Mouse (Mus musculus) stomach, embryonic 15.5 days (tissue): ENCODE data around the gene Gnl1. TPM values are rescaled to one million over a fixed set of nuclear protein-coding genes. Genes with fewer than 3 reads are reported as not detected.

Source experiments
- ATAC-seq: fragments of 200-750 bp; cut with Nextera tagmentation; 2 replicates; pipeline ENCODE4 v1.8.0; 2017; ENCODE audit warnings: low read depth, moderate number of reproducible peaks, moderate TSS enrichment; ENCODE audit not compliant: insufficient read depth, low FRiP score
- H3K27ac ChIP-seq: fragments of 300-500 bp; sonication (generic); 2 replicates; pipeline ENCODE4 v1.5.1; 2015; ENCODE audit warnings: mild to moderate bottlenecking, inconsistent platforms
- H3K27me3 ChIP-seq: fragments of 300-500 bp; sonication (generic); replicated peaks from 2 replicates; pipeline ENCODE4 v1.6.1; 2015; ENCODE audit warnings: inconsistent platforms
- H3K36me3 ChIP-seq: fragments of 300-500 bp; sonication (generic); 2 replicates; pipeline ENCODE4 v1.6.1; 2015; ENCODE audit warnings: inconsistent platforms
- H3K4me1 ChIP-seq: fragments of 300-500 bp; sonication (generic); 2 replicates; pipeline ENCODE4 v1.6.1; 2015; ENCODE audit warnings: inconsistent platforms
- H3K4me2 ChIP-seq: fragments of 300-500 bp; sonication (generic); 2 replicates; pipeline ENCODE4 v1.6.1; 2015; ENCODE audit warnings: mild to moderate bottlenecking, inconsistent platforms
- H3K4me3 ChIP-seq: fragments of 300-500 bp; sonication (generic); replicated peaks from 2 replicates; pipeline ENCODE4 v1.5.1; 2015; ENCODE audit warnings: inconsistent platforms
- H3K9ac ChIP-seq: fragments of 300-500 bp; sonication (generic); 2 replicates; pipeline ENCODE4 v1.6.1; 2015; ENCODE audit warnings: inconsistent platforms
- H3K9me3 ChIP-seq: fragments of 300-500 bp; sonication (generic); 2 replicates; pipeline ENCODE4 v1.6.1; 2016; ENCODE audit warnings: inconsistent platforms
- WGBS: fragments of 180-500 bp; shearing (Covaris S2); methylation state at CpG from one replicate; pipeline ENCODE4 v1.1.7; 2015; 5-methylcytosine and 5-hydroxymethylcytosine counted together
- polyA plus RNA-seq: library from polyadenylated mRNA; unstranded; fragments of >200 nt; fragmentation: Nextera tagmentation; extraction: Ambion mirVana; gene quantifications from 2 replicates; pipeline ENCODE4 v1.2.1, GENCODE M21; 2015

The Gnl1 gene
- polyA plus RNA-seq, 1 experiment from 2014 or later, result 41.4 TPM

DNA sequence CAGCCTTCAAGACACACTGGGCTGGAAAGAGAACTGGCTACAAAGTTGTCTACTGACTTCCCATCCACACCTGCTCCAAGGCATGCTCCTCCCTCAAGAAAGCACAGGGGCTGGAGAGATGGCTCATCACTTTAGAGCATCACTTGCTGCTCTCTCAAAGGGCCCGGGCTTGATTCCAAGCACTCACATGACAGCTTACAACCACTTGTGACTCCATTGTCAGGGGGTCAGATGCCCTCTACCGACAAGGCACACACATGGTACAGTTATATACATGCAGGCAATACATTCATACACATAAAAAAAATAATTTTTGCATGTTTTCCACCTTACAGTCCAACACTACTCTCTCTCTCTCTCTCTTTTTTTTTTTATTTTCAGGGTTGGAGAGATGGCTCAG lies 12.0 kb upstream of the Gnl1 start:
- H3K27me3 ChIP-seq, result no peaks in the 10 kb centered on the region
- peaks cover 13% of the 10 kb centered on the region for H3K4me1 ChIP-seq
- no peaks in the 10 kb centered on the region for H3K9me3 ChIP-seq
- 91% methylated on average over 2 of the region's 2 CpGs for WGBS
- no peak overlapping the region for H3K4me2 ChIP-seq
- no peak for ATAC-seq
- no peak overlapping the region for H3K27ac ChIP-seq
- H3K36me3 ChIP-seq, result peaks cover 17% of the 10 kb centered on the region
- H3K4me3 ChIP-seq, result no peak overlapping the region
- H3K9ac ChIP-seq, result no peak overlapping the region

DNA sequence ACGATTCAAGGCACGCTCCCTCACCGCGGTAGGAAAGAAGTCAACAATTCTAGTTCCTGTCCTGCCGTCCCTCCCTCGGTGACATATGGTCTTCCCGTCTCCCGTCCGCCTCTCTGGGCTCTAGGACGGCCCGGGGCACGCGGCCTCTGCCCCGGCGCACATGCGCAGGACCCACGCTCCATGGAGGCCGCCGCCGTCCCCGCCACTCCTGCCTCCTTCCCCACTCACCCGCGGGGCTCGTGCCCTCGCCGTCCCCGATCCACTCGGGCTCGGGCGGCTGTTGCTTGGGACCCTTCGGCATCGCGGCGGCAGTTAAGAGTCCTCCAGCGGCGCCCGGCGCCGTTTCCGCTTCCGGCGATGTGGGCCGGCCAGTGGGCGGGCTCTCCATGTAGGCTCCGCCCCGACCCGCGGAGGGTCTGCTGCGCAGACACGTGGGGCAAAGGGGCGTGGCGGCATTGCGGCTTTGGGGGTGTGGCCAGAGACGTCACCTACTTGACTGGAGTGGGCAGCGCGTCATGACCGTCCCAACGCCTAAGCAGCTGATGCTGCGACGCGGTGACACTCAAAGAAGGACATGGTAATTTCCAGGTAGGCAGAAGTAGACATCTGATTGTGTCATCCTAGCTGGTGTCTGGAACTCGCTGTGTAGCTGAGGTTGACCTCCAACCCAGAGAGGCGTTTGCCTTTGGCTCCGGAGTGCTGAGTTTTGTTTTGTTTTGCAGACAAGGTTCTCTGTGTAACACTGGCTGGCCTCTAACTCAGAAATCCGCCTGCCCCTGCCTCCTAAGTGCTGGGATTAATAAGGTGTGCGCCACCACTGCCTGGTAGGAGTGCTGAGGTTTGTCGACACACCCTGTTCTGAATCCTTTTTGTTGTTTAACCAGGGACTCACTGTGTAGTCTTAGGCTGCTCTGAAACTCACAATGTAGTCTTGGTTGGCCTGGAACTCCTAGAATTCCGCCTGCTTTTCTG lies 9.9 kb upstream of the Gnl1 start, which contains the start of gene Abcf1:
Gene Abcf1, minus strand, starts transcription at position 344 of the 972 bp plus-strand sequence.
- peak within 1 kb of the TSS; percentile 98 for H3K4me3 ChIP-seq
- no peaks in the 10 kb centered on the region for H3K27me3 ChIP-seq
- H3K9me3 ChIP-seq, result no peaks in the 10 kb centered on the region
- peak within 1 kb of the TSS; percentile 90 for H3K9ac ChIP-seq
- peak; percentile 94 for ATAC-seq
- peaks cover 13% of the 10 kb centered on the region; the same call in 1 of the 2 replicates for H3K36me3 ChIP-seq
- H3K27ac ChIP-seq, result peak within 1 kb of the TSS; percentile 83
- peaks cover 13% of the 10 kb centered on the region for H3K4me1 ChIP-seq
- WGBS, result under 1% methylated on average over 68 of the region's 68 CpGs
- H3K4me2 ChIP-seq, result peak within 1 kb of the TSS; percentile 78

DNA sequence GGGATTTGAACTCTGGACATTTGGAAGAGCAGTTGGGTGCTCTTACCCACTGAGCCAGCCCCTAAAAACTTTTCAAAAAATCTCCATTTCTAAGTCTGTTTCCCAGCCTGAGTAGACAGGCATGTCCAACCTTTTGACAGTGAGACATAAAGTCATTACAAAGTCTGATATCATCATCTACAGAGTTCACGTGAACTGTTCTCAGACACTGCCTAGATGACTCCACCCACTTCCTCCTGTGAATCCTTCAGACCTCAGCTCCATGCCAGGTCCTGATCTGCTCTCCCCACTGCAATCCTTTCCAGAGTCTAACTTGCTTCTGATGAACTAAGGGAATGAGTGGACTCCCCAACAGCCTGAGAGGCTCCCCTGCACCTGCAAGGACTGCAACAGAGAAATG lies 7.5 kb upstream of the Gnl1 start:
- Histone ChIP-seq H3K9me3 (no peaks in the 10 kb centered on the region), H3K36me3 (peaks cover 16% of the 10 kb centered on the region; the same call in 1 of the 2 replicates), H3K27ac (no peak overlapping the region), H3K4me3 (no peak overlapping the region), H3K9ac (no peak overlapping the region), H3K27me3 (no peaks in the 10 kb centered on the region), H3K4me1 (peaks cover 13% of the 10 kb centered on the region), H3K4me2 (no peak overlapping the region)
- ATAC-seq, result no peak
- 58% methylated on average over 1 of the region's 1 CpGs for WGBS

DNA sequence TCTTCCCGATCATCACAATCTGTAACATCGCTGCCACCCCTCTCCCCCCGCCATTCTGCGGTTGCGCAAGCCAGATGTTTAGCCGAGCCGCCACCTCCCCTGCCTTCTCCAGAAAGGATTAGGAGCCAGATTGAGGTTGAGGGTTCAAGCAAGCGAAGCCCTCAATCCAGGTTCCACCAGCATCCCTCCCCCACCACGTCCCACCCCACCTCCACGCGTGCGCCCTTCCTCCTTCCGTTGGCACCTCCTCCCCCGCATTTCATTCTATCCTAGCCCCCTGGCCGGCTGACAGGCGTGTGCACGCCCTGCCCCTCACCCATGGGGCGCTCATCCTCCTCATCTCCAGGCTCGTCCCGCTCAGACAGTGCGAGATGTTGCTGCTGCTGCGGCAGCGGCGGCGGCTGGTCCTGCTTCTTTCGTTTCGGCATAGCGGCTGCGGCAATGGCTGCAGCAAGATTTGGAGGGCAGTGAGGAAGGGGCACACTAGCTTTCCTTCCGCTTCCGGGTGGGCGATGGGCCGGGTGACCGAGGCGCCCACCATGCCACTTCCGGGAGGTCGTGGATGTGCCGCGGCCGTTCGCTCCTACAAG lies 745 bp upstream of the Gnl1 start:
- under 1% methylated on average over 41 of the region's 41 CpGs for WGBS
- H3K4me3 ChIP-seq, result peak overlapping the region; percentile 97
- H3K27me3 ChIP-seq, result no peaks in the 10 kb centered on the region
- peaks cover 24% of the 10 kb centered on the region for H3K4me1 ChIP-seq
- no peaks in the 10 kb centered on the region for H3K9me3 ChIP-seq
- peak overlapping the region; percentile 90 for H3K9ac ChIP-seq
- peaks cover 20% of the 10 kb centered on the region; the same call in 1 of the 2 replicates for H3K36me3 ChIP-seq
- peak overlapping the region; percentile 97 for H3K27ac ChIP-seq
- ATAC-seq, result peak; percentile 67
- H3K4me2 ChIP-seq, result peak overlapping the region; percentile 87

DNA sequence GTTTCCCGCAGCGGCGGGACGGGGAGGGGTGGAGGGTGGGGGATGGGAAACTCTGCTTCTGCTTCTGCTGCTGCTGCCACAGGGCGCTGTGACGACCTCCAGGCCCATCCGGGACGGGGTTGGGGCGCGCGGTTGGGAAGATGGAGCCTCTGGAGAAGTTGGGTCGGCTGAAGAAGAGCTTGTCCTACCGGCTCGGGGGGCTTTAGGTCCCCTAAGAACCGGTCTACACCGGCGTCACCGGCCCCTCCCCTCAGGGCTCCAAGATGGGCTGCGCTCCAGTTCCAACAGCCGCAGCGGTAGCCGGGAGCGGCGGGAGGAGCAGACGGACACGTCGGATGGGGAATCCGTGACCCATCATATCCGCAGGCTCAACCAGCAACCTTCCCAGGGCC lies 708 bp downstream of the Gnl1 start:
- Histone ChIP-seq H3K4me2 (peak overlapping the region; percentile 87), H3K27ac (peak overlapping the region; percentile 97), H3K27me3 (no peaks in the 10 kb centered on the region), H3K9me3 (no peaks in the 10 kb centered on the region), H3K9ac (peak overlapping the region; percentile 90), H3K4me1 (peaks cover 24% of the 10 kb centered on the region), H3K4me3 (peak overlapping the region; percentile 97), H3K36me3 (peaks cover 18% of the 10 kb centered on the region; the same call in 1 of the 2 replicates)
- WGBS, result under 1% methylated on average over 29 of the region's 29 CpGs
- ATAC-seq, result peak; percentile 15; the same call in 1 of the 2 replicates

DNA sequence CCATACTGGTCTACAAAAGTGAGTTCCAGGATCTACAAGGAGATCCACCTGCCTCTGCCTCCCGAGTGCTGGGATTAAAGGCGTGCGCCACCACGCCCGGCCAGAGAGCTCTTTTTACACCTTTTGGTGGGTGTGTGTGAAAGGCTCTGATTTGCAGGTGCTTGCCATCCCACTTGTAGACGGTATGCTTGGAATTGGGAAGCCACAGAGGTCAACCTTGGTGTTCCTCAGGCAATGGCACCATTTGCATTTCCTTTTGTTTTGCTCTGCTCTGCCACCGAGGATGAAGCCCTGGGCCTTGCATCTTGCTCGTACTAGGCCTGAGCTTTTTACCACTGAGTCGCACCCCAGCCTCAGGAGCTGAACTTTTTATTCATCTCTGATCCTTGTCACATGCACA lies 2.1 kb downstream of the Gnl1 start:
- peaks cover 18% of the 10 kb centered on the region; the same call in 1 of the 2 replicates for H3K36me3 ChIP-seq
- 93% methylated on average over 9 of the region's 9 CpGs for WGBS
- H3K9me3 ChIP-seq, result no peaks in the 10 kb centered on the region
- H3K4me3 ChIP-seq, result no peak overlapping the region
- ATAC-seq, result no peak
- H3K4me1 ChIP-seq, result peaks cover 24% of the 10 kb centered on the region
- H3K27me3 ChIP-seq, result no peaks in the 10 kb centered on the region
- H3K4me2 ChIP-seq, result 0 out of 2 replicates have a peak overlapping the region, but pooled peaks have one; percentile 87
- H3K27ac ChIP-seq, result no peak overlapping the region
- no peak overlapping the region for H3K9ac ChIP-seq

DNA sequence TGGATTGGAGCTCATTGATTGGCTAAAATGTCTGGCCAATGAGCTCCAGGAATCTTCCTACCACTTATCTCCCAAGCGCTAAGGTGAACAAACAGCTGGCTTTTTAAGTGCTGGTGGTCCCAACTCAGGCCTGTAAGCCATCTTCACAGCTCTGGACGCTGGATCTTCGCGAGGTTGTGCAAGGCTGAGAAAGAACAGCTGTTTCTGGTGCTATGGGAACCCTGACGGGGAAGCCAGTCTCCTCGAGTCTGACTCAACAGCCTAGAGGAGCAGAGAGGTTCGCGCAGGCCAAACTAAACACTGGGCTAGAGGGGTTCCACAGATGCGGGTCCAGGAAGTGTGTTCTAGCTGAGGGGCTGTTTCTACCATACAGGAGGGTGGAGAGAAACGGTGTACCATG lies 12.1 kb downstream of the Gnl1 start:
- no peaks in the 10 kb centered on the region for H3K9me3 ChIP-seq
- 18% methylated on average over 10 of the region's 10 CpGs for WGBS
- ATAC-seq, result 0 out of 2 replicates have a peak, but pooled peaks have one; percentile 12
- peak overlapping the region; percentile 42 for H3K27ac ChIP-seq
- peaks cover 12% of the 10 kb centered on the region; the same call in 1 of the 2 replicates for H3K36me3 ChIP-seq
- H3K27me3 ChIP-seq, result no peaks in the 10 kb centered on the region
- peaks cover 9% of the 10 kb centered on the region; the same call in 1 of the 2 replicates for H3K4me1 ChIP-seq
- 0 out of 2 replicates have a peak overlapping the region, but pooled peaks have one; percentile 12 for H3K4me2 ChIP-seq
- no peak overlapping the region for H3K4me3 ChIP-seq
- H3K9ac ChIP-seq, result no peak overlapping the region

DNA sequence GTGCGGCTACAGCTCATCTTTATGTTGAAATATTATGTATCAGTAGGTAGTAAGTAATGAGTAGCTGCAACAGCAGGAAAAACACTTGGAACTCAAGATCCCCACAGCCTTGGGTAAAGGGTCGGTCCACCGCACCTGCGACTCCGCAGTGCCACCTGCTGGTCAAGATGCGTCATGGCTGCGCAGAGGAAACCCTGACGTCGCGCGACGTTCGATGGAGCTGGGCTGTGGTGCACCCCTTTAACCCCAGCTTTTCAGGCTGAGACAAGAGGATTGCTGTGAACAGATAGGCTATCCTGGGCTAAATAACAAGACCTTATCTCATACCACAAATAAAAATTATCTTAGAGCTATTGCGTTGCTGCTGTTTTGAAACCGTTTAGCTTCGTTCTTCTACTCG lies 14.0 kb downstream of the Gnl1 start:
- Histone ChIP-seq H3K9me3 (no peaks in the 10 kb centered on the region), H3K9ac (no peak overlapping the region), H3K36me3 (no peaks in the 10 kb centered on the region), H3K4me1 (peaks cover 9% of the 10 kb centered on the region; the same call in 1 of the 2 replicates), H3K4me2 (peak overlapping the region; percentile 57), H3K4me3 (peak overlapping the region; percentile 60), H3K27me3 (no peaks in the 10 kb centered on the region), H3K27ac (peak overlapping the region; percentile 11; the same call in 1 of the 2 replicates)
- ATAC-seq, result peak; percentile 67
- 7% methylated on average over 17 of the region's 17 CpGs for WGBS

DNA sequence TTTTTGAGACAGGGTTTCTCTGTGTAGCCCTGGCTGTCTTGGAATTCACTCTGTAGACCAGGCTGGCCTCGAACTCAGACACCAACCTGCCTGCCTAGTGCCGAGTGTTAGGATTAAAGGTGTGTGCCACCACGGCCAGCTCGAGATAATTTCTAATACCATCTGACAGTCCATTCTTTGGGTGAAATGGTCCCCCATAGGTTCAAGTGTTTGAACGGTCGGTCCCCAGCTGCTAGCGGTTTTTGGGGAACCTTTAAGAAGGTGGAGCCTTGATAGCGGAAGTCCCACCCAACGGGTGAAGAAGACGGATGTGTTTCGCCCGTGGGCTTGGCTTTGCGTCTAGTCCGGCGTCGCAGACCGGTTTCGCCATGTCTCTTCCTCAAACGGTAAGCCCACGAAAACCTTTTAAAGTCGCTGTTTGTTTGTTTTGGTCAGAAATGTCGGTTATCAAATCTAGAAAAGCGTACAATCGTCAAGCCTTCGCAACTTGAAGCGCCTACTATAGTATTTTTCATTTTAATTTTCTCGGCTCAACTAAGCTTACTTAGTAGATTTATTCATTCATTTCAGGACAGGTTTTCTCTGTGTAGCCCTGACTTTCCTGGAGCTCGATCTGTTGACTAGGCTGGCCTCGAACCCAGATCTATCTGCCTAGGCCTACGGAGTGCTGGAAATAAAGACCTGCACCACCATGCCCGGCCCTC lies 14.7 kb downstream of the Gnl1 start:
- peak; percentile 56 for ATAC-seq
- Histone ChIP-seq H3K27me3 (no peaks in the 10 kb centered on the region), H3K9ac (peak overlapping the region; percentile 29; the same call in 1 of the 2 replicates), H3K9me3 (no peaks in the 10 kb centered on the region), H3K36me3 (no peaks in the 10 kb centered on the region), H3K27ac (peak overlapping the region; percentile 77), H3K4me1 (peaks cover 9% of the 10 kb centered on the region; the same call in 1 of the 2 replicates), H3K4me2 (peak overlapping the region; percentile 57), H3K4me3 (peak overlapping the region; percentile 60)
- 3% methylated on average over 31 of the region's 31 CpGs for WGBS

DNA sequence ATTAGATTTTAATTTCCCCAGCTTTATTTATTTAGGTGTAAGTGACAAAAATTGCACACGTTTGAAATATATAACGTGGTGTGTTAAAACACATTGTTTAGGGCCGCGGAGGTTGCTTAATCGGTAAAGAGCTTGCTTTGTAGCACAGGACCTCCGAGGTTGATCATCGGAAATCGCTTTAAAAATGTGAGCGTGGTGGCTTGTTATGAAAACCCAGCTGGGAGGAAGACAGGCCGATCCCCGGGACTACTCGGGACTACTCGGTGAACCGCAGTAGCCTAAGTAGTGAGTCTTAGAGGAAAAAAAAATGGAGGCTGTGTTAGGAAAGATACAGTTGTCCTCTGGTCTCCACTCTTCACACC lies 15.2 kb downstream of the Gnl1 start:
- peak overlapping the region; percentile 29; the same call in 1 of the 2 replicates for H3K9ac ChIP-seq
- peak overlapping the region; percentile 57 for H3K4me2 ChIP-seq
- no peaks in the 10 kb centered on the region for H3K36me3 ChIP-seq
- peak overlapping the region; percentile 60 for H3K4me3 ChIP-seq
- peak overlapping the region; percentile 77 for H3K27ac ChIP-seq
- H3K4me1 ChIP-seq, result peaks cover 9% of the 10 kb centered on the region; the same call in 1 of the 2 replicates
- WGBS, result 3% methylated on average over 14 of the region's 14 CpGs
- no peak for ATAC-seq
- no peaks in the 10 kb centered on the region for H3K9me3 ChIP-seq
- no peaks in the 10 kb centered on the region for H3K27me3 ChIP-seq

DNA sequence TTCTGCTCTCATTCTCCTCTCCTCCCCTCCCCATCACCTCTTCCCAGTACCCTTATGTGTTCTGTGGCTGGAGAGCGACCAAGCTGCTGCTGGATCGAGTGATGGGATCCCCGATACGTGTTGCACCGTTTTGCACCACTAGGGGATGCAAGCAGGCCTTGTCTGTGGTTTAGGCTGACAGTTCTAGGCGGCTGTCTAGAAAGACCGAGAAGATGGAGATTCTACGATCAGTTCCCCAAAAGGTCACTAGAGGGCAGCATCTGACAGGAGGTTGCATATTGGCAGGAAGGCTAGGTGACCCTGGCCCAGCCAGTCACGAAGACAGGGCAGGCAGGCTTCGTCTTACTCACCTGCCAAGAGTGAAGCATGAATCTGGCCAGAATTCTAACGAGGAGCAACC lies 17.3 kb downstream of the Gnl1 start:
- H3K4me1 ChIP-seq, result 0 out of 2 replicates have a peak, but pooled peaks cover 4% of the 10 kb centered on the region
- WGBS, result 4% methylated on average over 11 of the region's 11 CpGs
- ATAC-seq, result peak; percentile 48
- no peaks in the 10 kb centered on the region for H3K27me3 ChIP-seq
- no peak overlapping the region for H3K27ac ChIP-seq
- no peaks in the 10 kb centered on the region for H3K36me3 ChIP-seq
- no peak overlapping the region for H3K4me3 ChIP-seq
- no peak overlapping the region for H3K4me2 ChIP-seq
- no peaks in the 10 kb centered on the region for H3K9me3 ChIP-seq
- H3K9ac ChIP-seq, result no peak overlapping the region
